Mouse (Mus musculus) macrophage (primary cell): ENCODE measurements around the gene Hykk. TPM values are rescaled to one million over a fixed set of nuclear protein-coding genes. Genes with fewer than 3 reads are reported as not detected.

Experiments used
- polyA plus RNA-seq: library from polyadenylated mRNA; stranded (reverse); fragments of 250-400 nt; gene quantifications from 3 replicates; pipeline ENCODE4 v1.2.4, GENCODE M21; 2018; ENCODE audit warnings: inconsistent platforms

The Hykk gene
- polyA plus RNA-seq, 1 experiment from 2014 or later = 0.30 TPM

Other genes with a start within 250 kb of the Hykk start
- 0.11 to 0.69 TPM (median 0.31 TPM) in 3 replicates for gene Dnaja4, start 218.4 kb upstream of the Hykk start, polyA plus RNA-seq
- gene Wdr61, start 182.8 kb upstream of the Hykk start, polyA plus RNA-seq = 42.4 to 61.6 TPM (median 42.5 TPM) in 3 replicates
- not detected in 3 replicates for gene Crabp1, start 152.5 kb upstream of the Hykk start, polyA plus RNA-seq
- 14.5 to 26.7 TPM (median 24.9 TPM) in 3 replicates for gene Ireb2, start 53.5 kb upstream of the Hykk start, polyA plus RNA-seq
- 158 to 208 TPM (median 197 TPM) in 3 replicates for gene Psma4, start 33.5 kb downstream of the Hykk start, polyA plus RNA-seq
- gene AY074887, start 33.7 kb downstream of the Hykk start, polyA plus RNA-seq = not detected in 3 replicates
- not detected in 3 replicates for gene Chrna5, start 63.6 kb downstream of the Hykk start, polyA plus RNA-seq
- gene Chrna3, start 109.3 kb downstream of the Hykk start, polyA plus RNA-seq = not detected in 3 replicates
- not detected in 3 replicates for gene Chrnb4, start 131.5 kb downstream of the Hykk start, polyA plus RNA-seq
- gene Ube2q2, start 231.6 kb downstream of the Hykk start, polyA plus RNA-seq = 35.8 to 55.3 TPM (median 43.9 TPM) in 3 replicates